Mouse (Mus musculus): ENCODE measurements around the gene Kcnj12.

- TF ChIP-seq GATA1 (IDR thresholded peaks at IDR 0.05; ENCODE audit: low read length) (no peak), TAL1 (IDR thresholded peaks at IDR 0.05; ENCODE audit: low read length) (no peak)
Measured at GRCm38 (mm10) chr11:61016866-61017398, 5.4 kb upstream of the Kcnj12 start.
